Mouse (Mus musculus) heart, postnatal 25 days (tissue): ENCODE measurements around the gene Agtrap. TPM values are rescaled to one million over a fixed set of nuclear protein-coding genes. Genes with fewer than 3 reads are reported as not detected.

Experiments
- DNase-seq: peaks from one replicate; pipeline ENCODE4 v3.0.0; 2022; ENCODE audit warnings: low spot score
- intact Hi-C: fragments of 180-260 bp; cut with DNase I; formaldehyde crosslinking; loops from one replicate; pipeline ENCODE4 v1.15.1; 2025
- total RNA-seq, 2 experiments: library from RNA; stranded (reverse); gene quantifications; 2 replicates each; pipeline ENCODE4 v1.2.3; 2021

The Agtrap gene
- total RNA-seq, 2 experiments from 2014 or later: 43.0 to 43.5 TPM

- intact Hi-C loops: no loop called here
- DNase-seq: no peak
Observed at GRCm38 (mm10) chr4:148107621-148108291, 19.9 kb upstream of the Agtrap start.

GRCm38 (mm10) chr4:148104146-148104545, 16.3 kb upstream of the Agtrap start:
- intact Hi-C loops: no loop called here
- DNase-seq: no peak

- intact Hi-C loops: no loop called here
- peak; percentile 21 for DNase-seq
Observed at GRCm38 (mm10) chr4:148101801-148102527, 14.1 kb upstream of the Agtrap start.

- DNase-seq: no peak
- intact Hi-C loops: no loop called here
Observed at GRCm38 (mm10) chr4:148098666-148099065, 10.8 kb upstream of the Agtrap start.

GRCm38 (mm10) chr4:148097936-148098335, 10.1 kb upstream of the Agtrap start:
- no peak for DNase-seq
- intact Hi-C loops: no loop called here

GRCm38 (mm10) chr4:148095081-148095480, 7.2 kb upstream of the Agtrap start:
- DNase-seq: no peak
- intact Hi-C loops: no loop called here

- intact Hi-C loops: no loop called here
- DNase-seq: no peak
Observed at GRCm38 (mm10) chr4:148094161-148094560, 6.3 kb upstream of the Agtrap start.

- intact Hi-C loops: no loop called here
- DNase-seq: no peak
Observed at GRCm38 (mm10) chr4:148092551-148093271, 4.9 kb upstream of the Agtrap start.

- intact Hi-C loops: no loop called here
- DNase-seq: no peak
Observed at GRCm38 (mm10) chr4:148091181-148091580, 3.4 kb upstream of the Agtrap start.

- intact Hi-C loops: no loop called here
- DNase-seq: no peak
Observed at GRCm38 (mm10) chr4:148089166-148089565, 1.3 kb upstream of the Agtrap start.

- DNase-seq: no peak
- intact Hi-C loops: no loop called here
Observed at GRCm38 (mm10) chr4:148087091-148087906, 532 bp downstream of the Agtrap start.

GRCm38 (mm10) chr4:148085907-148086305, 1.9 kb downstream of the Agtrap start:
- intact Hi-C loops: no loop called here
- no peak for DNase-seq

GRCm38 (mm10) chr4:148085131-148085906, 2.5 kb downstream of the Agtrap start:
- no peak for DNase-seq
- intact Hi-C loops: no loop called here

- no peak for DNase-seq
- intact Hi-C loops: no loop called here
Observed at GRCm38 (mm10) chr4:148084261-148084714, 3.5 kb downstream of the Agtrap start.

GRCm38 (mm10) chr4:148083176-148083899, 4.5 kb downstream of the Agtrap start:
- intact Hi-C loops: no loop called here
- DNase-seq: no peak

GRCm38 (mm10) chr4:148082257-148083044, 5.4 kb downstream of the Agtrap start:
- DNase-seq: no peak
- intact Hi-C loops: no loop called here

- intact Hi-C loops: no loop called here
- DNase-seq: no peak
Observed at GRCm38 (mm10) chr4:148081201-148081600, 6.6 kb downstream of the Agtrap start.

GRCm38 (mm10) chr4:148080597-148080973, 7.2 kb downstream of the Agtrap start:
- intact Hi-C loops: no loop called here
- DNase-seq: no peak
